Mouse (Mus musculus) cerebellum, adult 18-20 months (tissue): ENCODE results near the gene Rdh16f2.
"Not testable (repeated sequence)": the region's sequence is repeated elsewhere in the genome, so short reads cannot be mapped to it uniquely, and the experiment has no call there.

Source experiments
- DNase-seq, 2 experiments: peaks; one replicate each; pipeline ENCODE4 v3.0.0; 2021

The Rdh16f2 gene

GRCm38 (mm10) chr10:127866232-127866631 lies at the start of gene Rdh16f2:
Rdh16f2 (plus strand) TSS chr10:127866474.
- DNase-seq = no peak

- DNase-seq = not testable (repeated sequence)
These were observed 48.9 kb upstream of the Rdh16f2 start for GRCm38 (mm10) chr10:127817268-127817910.

- not testable (repeated sequence) for DNase-seq
These were observed 44.5 kb upstream of the Rdh16f2 start for GRCm38 (mm10) chr10:127821806-127822205.

GRCm38 (mm10) chr10:127825386-127825785 lies 40.9 kb upstream of the Rdh16f2 start:
- DNase-seq = peak in 1 of 2 experiments; percentile 5

- peak; percentile 4 to 7 for DNase-seq
These were observed 37.2 kb upstream of the Rdh16f2 start for GRCm38 (mm10) chr10:127829121-127829520.

GRCm38 (mm10) chr10:127834186-127834585 lies 32.1 kb upstream of the Rdh16f2 start:
- not testable (repeated sequence) for DNase-seq

GRCm38 (mm10) chr10:127835292-127835691 lies 31.0 kb upstream of the Rdh16f2 start:
- DNase-seq = no peak

GRCm38 (mm10) chr10:127837793-127838192 lies 28.5 kb upstream of the Rdh16f2 start:
- not testable (repeated sequence) for DNase-seq

- DNase-seq = no peak
These were observed 27.7 kb upstream of the Rdh16f2 start for GRCm38 (mm10) chr10:127838539-127838938.

- DNase-seq = no peak
These were observed 25.5 kb upstream of the Rdh16f2 start for GRCm38 (mm10) chr10:127840776-127841175.

GRCm38 (mm10) chr10:127845945-127846344 lies 20.3 kb upstream of the Rdh16f2 start:
- DNase-seq = not testable (repeated sequence)

- no peak for DNase-seq
These were observed 18.2 kb upstream of the Rdh16f2 start for GRCm38 (mm10) chr10:127848089-127848488.

GRCm38 (mm10) chr10:127849628-127850027 lies 16.6 kb upstream of the Rdh16f2 start, which contains the start of gene Rdh19:
Rdh19 (plus strand) TSS chr10:127849928.
- no peak for DNase-seq

- peak; percentile 51 to 59 for DNase-seq
These were observed 9.9 kb upstream of the Rdh16f2 start for GRCm38 (mm10) chr10:127856376-127856775.

GRCm38 (mm10) chr10:127864931-127865330 lies 1.3 kb upstream of the Rdh16f2 start:
- no peak for DNase-seq

- DNase-seq = peak in 1 of 2 experiments; percentile 7
These were observed 6.2 kb downstream of the Rdh16f2 start for GRCm38 (mm10) chr10:127872484-127872883.

- no peak for DNase-seq
These were observed 11.4 kb downstream of the Rdh16f2 start for GRCm38 (mm10) chr10:127877681-127878080.

GRCm38 (mm10) chr10:127878262-127879057 lies 12.2 kb downstream of the Rdh16f2 start:
- DNase-seq = no peak

- no peak for DNase-seq
These were observed 12.9 kb downstream of the Rdh16f2 start for GRCm38 (mm10) chr10:127879155-127879688.

- DNase-seq = no peak
These were observed 14.8 kb downstream of the Rdh16f2 start for GRCm38 (mm10) chr10:127881041-127881440.

GRCm38 (mm10) chr10:127886551-127886950 lies 20.3 kb downstream of the Rdh16f2 start:
- DNase-seq = no peak

- no peak for DNase-seq
These were observed 20.7 kb downstream of the Rdh16f2 start for GRCm38 (mm10) chr10:127886971-127887370.

- DNase-seq = no peak
These were observed 22.3 kb downstream of the Rdh16f2 start, which contains the start of gene Rdh7 for GRCm38 (mm10) chr10:127888605-127889004. Rdh7 (minus strand) TSS chr10:127888817.

GRCm38 (mm10) chr10:127891481-127891880 lies 25.2 kb downstream of the Rdh16f2 start:
- DNase-seq = no peak
